Mouse (Mus musculus): ENCODE data around the gene 5730596B20Rik. TPM values are rescaled to one million over a fixed set of nuclear protein-coding genes. Genes with fewer than 3 reads are reported as not detected.

The 5730596B20Rik gene
- polyA plus RNA-seq, 1 experiment: 0.67 TPM

DNA sequence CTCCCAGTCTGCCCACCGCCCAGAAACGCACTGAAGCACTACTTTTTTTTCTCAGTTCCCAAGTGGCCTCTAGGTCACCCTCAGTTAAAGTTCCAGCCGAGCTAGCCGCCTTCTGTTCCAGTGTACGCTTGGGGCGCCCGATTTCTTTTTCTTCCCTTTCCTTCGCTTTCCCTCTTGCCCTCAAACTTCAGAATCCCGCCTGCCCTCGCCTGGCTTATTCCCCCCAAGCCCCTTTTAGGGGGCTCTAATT lies 25.7 kb downstream of the 5730596B20Rik start:
- TF ChIP-seq CTCF (IDR thresholded peaks at IDR 0.05; ENCODE audit: borderline replicate concordance, extremely low read depth, insufficient read depth, insufficient read length): no peak
- no peak for DNase-seq (ENCODE audit: low read depth)

DNA sequence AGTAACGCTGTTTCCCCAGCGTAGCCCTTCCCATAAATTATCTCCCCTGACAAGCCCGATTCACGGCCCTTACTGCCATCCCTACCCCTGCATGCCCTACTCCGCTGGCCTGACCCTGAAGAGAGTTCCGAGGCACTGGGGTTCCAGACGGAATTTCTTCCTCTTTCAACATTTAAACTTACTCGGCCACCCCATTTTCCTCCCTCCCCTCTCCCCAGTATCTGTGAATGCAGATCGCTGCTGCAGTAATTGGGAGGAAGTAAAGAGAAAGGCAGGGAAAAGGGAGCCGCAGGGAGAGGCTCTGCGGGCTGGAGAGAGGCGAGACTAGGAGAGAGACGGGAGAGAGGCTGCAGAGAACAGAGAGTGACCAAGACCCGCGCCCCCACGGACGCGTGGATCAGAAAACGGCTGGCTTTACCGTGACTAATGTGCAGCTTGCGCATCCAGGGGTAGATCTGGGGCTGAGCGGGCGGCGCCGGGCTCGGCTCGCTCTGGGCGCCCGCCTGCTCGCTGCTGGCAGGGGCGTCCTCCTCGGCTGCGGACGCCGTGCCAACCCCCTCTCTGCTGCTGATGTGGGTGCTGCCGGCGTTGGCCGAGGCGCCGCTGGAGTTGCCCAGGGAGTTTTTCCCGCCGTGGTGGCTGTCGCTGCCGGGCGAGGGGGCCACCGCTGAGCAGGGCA lies 26.2 kb downstream of the 5730596B20Rik start:
- DNase-seq (ENCODE audit: low read depth): no peak
- TF ChIP-seq CTCF (IDR thresholded peaks at IDR 0.05; ENCODE audit: borderline replicate concordance, extremely low read depth, insufficient read depth, insufficient read length) (no peak), POLR2A (IDR thresholded peaks at IDR 0.05; ENCODE audit: borderline replicate concordance, extremely low read depth, insufficient read depth, insufficient read length, poor library complexity, severe bottlenecking) (no peak)

DNA sequence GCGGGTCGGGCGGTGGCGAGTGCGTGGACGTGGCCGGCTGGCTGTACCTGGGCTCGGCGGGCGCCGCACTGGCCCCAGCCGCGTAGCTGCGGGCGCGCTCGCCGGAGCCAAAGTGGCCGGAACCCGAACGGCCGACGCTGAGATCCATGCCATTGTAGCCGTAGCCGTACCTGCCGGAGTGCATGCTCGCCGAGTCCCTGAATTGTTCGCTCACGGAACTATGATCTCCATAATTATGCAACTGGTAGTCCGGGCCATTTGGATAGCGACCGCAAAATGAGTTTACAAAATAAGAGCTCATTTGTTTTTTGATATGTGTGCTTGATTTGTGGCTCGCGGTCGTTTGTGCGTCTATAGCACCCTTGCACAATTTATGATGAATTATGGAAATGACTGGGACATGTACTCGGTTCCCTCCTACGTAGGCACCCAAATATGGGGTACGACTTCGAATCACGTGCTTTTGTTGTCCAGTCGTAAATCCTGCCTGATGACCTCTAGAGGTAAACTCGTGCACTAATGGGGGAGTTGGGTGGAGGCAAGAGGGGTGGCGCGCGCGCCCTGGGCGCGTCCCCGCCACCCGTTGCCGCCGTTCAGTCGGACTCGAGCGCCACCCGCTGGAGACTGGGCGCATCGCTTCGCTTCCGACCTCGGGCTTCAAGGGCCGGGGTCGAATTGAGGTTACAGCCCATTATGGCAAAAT lies 26.9 kb downstream of the 5730596B20Rik start, which contains the start of gene Hoxa5:
Hoxa5 (minus strand) TSS at position 538 of the 703 bp plus-strand sequence.
- DNase-seq (ENCODE audit: low read depth): no peak
- peak; percentile 71 for TF ChIP-seq CTCF (IDR thresholded peaks at IDR 0.05; ENCODE audit: borderline replicate concordance, extremely low read depth, insufficient read depth, insufficient read length)
- no peak for TF ChIP-seq POLR2A (IDR thresholded peaks at IDR 0.05; ENCODE audit: borderline replicate concordance, extremely low read depth, insufficient read depth, insufficient read length, poor library complexity, severe bottlenecking)

DNA sequence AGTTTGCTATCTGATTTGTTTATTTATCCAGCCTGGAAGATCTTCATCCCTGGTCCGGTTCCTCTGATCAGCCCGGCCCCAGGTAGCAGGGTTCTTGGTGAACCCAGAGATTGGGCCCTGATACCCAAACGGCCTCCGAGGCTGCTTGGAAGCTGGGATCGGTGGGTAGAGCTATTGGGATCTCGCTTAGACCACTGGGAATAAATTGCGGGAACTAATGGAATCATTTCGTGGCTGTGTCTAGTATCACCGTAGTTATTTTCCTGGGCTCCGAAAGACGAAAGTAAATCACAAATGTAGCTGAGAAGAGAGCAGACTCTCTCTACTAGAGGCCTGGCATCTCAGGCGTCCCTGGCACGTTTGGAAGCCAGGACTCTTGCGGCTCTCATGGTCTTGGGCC lies 27.9 kb downstream of the 5730596B20Rik start:
- no peak for TF ChIP-seq CTCF (IDR thresholded peaks at IDR 0.05; ENCODE audit: borderline replicate concordance, extremely low read depth, insufficient read depth, insufficient read length)
- TF ChIP-seq POLR2A (IDR thresholded peaks at IDR 0.05; ENCODE audit: borderline replicate concordance, extremely low read depth, insufficient read depth, insufficient read length, poor library complexity, severe bottlenecking): no peak
- no peak for DNase-seq (ENCODE audit: low read depth)

DNA sequence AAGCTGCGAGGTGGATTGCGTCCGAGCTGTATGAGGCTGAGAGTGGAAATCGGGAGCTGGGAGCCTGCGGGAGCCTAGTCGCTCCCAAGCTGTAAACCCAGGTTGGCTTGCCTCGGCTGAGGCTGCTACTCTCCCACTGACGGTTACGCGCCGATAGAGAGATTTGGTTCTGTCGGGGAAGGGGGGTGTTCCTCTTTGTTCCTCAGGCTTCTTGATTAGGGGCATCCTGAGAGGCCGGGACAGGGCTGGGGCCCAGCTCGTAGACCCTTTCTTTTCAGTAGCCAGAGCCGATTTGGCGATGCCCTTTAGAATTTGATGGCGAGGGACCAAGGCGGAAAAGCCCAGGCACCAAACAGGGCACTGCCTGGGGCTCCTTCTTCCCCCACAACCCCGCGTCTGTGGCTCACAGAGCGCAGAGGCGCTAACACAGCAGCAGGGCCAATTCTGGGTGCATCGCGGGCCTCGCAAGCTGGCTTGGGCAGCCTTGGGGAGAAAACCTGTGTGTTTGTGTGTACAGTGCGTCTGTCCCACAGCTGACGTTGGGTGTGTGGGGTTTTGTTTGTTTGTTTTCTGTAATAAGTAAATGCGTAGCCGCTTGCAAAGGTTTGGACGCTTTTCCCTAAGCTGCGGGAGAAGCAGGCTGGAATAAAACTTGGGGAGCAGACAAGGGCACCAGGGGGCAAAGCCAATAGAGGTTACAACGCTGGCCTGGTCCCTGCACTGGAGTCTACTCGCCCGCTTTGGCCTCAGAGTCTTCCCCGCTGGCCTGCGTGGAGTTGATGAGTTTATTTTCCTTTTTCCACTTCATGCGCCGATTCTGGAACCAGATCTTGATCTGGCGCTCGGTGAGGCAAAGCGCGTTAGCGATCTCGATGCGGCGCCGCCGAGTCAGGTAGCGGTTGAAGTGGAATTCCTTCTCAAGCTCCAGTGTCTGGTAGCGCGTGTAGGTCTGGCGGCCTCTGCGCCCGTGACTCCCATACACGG lies 28.6 kb downstream of the 5730596B20Rik start:
- no peak for TF ChIP-seq CTCF (IDR thresholded peaks at IDR 0.05; ENCODE audit: borderline replicate concordance, extremely low read depth, insufficient read depth, insufficient read length)
- DNase-seq (ENCODE audit: low read depth): no peak

DNA sequence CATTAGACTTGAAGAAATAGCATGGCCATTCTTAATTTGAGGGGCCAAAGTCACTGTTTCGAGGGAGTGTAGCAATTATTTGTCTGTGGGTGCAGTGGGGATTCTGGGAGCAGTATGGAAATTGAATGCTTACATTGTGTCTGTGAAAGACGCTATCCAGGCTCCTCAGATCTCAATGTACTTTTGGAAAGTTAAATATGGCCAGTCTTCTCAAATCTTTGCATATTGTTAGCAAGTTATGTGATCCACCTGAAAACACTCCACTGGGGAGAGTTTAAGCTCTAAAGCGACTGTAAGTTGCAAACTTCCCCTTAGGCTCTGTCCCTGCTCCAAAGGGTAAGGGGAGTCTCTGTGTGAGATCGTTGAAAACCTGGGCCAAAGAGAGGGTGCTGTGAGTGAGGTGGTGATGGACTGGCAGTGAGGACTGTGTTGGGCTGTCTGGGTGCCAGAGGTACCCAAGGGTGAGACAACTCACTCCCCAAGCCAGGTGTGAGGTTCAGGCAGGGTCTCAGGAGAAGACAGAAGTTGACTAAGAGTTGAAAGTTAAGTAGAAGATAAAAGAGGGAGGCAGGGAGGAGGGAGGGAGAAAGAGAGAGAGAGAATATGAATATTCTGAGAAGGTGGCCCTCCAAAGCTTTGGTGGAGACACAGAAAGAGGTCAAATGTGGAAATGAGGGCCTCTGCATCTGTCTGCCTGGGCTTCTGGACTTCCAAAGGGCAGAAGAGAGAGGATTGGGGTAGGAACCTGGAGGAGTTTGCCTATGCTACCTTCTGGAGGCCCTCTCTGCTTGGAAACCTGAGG lies 29.8 kb downstream of the 5730596B20Rik start:
- no peak for DNase-seq (ENCODE audit: low read depth)
- TF ChIP-seq POLR2A (IDR thresholded peaks at IDR 0.05; ENCODE audit: borderline replicate concordance, extremely low read depth, insufficient read depth, insufficient read length, poor library complexity, severe bottlenecking) (no peak), CTCF (IDR thresholded peaks at IDR 0.05; ENCODE audit: borderline replicate concordance, extremely low read depth, insufficient read depth, insufficient read length) (no peak)

DNA sequence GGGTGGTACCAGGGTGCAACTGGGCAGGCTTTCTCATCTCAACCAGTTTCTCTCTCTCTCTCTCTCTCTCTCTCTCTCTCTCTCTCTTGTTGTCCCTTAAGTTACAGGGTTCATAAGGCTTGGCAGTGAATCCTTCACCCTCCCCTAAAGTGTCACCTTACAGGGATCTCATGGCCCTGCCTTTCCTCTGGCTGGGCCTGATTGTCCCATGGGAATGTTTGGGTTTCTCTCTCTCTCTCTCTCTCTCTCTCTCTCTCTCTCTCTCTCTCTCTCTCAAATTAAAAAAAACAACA lies 30.3 kb downstream of the 5730596B20Rik start:
- no peak for DNase-seq (ENCODE audit: low read depth)
- no peak for TF ChIP-seq CTCF (IDR thresholded peaks at IDR 0.05; ENCODE audit: borderline replicate concordance, extremely low read depth, insufficient read depth, insufficient read length)
- no peak for TF ChIP-seq POLR2A (IDR thresholded peaks at IDR 0.05; ENCODE audit: borderline replicate concordance, extremely low read depth, insufficient read depth, insufficient read length, poor library complexity, severe bottlenecking)

DNA sequence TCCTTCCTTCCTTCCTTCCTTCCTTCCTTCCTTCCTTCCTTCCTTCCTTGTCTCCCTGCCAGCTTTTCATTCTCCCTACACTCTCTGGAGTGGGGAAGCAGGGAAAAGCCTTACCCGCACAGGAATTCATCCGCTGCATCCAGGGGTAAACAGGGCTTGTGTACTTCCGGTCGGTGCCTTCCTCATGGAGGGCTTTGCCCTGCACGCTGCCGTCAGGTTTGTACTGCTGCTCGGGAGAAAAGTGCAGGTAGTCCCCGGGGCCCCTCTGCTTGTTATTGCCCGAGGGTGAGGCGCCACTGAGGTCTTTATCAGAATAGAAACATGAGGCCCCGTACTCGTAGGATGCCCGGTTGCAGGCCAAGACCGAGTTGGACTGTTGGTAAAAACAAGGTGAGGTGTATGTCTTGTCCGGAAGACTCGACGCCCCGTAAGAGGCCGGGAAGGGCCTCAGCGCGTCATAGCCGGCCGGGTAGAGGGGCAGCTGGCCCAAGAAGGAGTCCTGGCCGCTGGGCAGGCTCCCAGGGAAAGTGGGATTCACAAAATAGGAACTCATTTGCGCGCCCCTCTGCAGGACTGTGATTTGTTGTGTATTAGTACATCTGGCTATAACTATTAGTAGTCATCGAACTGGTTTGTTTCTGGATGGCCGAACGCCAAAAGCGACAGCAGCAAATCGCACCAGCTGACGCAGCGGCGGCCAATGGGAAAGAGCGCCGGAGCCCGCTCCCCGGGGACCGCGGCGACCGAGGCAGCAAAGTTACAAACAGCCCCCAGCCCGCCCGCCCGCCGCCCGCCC lies 31.0 kb downstream of the 5730596B20Rik start, which contains the start of gene Hoxa6:
Hoxa6 (minus strand) TSS at position 651 of the 796 bp plus-strand sequence.
- TF ChIP-seq CTCF (IDR thresholded peaks at IDR 0.05; ENCODE audit: borderline replicate concordance, extremely low read depth, insufficient read depth, insufficient read length): no peak
- no peak for TF ChIP-seq POLR2A (IDR thresholded peaks at IDR 0.05; ENCODE audit: borderline replicate concordance, extremely low read depth, insufficient read depth, insufficient read length, poor library complexity, severe bottlenecking)
- DNase-seq (ENCODE audit: low read depth): no peak

DNA sequence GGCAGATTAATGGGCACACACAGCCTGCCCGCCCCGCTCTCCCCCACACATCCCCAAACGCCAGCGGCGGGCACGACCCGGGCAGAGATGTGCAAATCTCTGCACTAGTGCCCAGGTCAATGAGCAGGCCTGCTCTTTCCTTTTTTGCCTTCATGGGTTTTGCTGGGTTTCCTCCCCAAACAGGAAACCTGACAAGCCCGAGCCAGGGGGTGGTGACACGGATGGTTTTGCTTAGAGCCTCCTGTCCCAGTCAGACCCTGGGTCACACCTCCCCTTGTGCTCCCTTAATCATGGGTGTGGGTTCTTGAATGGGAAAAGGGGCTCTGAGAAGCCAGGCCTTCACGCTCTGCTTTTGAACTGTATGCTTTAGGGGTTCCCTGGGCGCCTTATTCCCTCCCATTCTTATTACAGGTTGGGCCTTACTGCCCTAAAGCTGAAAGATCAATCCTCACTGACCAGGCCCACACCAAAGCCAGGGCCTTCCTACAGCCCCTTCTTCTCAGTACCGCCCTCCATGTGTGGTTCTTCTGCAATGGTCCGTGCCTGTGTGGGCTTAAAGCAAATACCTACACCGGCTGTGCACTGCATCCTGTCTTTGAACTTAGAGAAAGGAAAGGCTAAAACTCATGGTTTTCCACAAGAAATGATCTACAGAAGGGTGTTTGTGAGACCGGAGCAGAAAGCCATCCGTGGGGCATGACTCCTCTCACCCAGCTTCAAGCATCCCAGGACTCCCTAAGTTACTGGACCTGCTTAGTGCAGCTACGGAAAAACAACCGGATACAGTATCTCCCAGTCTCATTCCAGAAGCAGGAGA lies 31.8 kb downstream of the 5730596B20Rik start:
- no peak for TF ChIP-seq CTCF (IDR thresholded peaks at IDR 0.05; ENCODE audit: borderline replicate concordance, extremely low read depth, insufficient read depth, insufficient read length)
- no peak for TF ChIP-seq POLR2A (IDR thresholded peaks at IDR 0.05; ENCODE audit: borderline replicate concordance, extremely low read depth, insufficient read depth, insufficient read length, poor library complexity, severe bottlenecking)
- DNase-seq (ENCODE audit: low read depth): no peak

DNA sequence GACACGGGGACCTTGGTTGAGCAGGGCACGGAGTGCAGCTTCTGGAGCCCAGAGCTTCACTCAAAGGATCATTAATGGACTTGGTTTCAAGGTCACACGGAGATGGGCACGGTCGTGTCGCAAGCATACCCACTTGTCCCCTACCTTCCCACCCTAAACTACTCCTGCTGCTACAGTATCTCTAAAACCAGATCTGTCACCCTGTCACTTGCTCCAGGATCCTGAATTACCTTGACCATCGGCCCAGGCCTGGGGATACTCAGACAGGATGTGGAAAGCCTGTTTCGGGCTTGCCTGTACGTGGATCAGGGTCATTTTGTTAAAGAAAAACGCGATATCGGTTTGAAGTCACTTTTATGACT lies 32.4 kb downstream of the 5730596B20Rik start:
- no peak for DNase-seq (ENCODE audit: low read depth)
- no peak for TF ChIP-seq CTCF (IDR thresholded peaks at IDR 0.05; ENCODE audit: borderline replicate concordance, extremely low read depth, insufficient read depth, insufficient read length)
- TF ChIP-seq POLR2A (IDR thresholded peaks at IDR 0.05; ENCODE audit: borderline replicate concordance, extremely low read depth, insufficient read depth, insufficient read length, poor library complexity, severe bottlenecking): no peak
